Mouse (Mus musculus) layer of hippocampus, postnatal 10 days (tissue): ENCODE measurements around the gene Zfyve27. TPM values are rescaled to one million over a fixed set of nuclear protein-coding genes. Genes with fewer than 3 reads are reported as not detected.

Experiments used
- DNase-seq, 2 experiments: peaks; one replicate each; pipeline ENCODE4 v3.0.0; 2021; ENCODE audit warnings: low spot score in 2 of 2
- total RNA-seq, 2 experiments: library from RNA; stranded (reverse); gene quantifications; 2 replicates each; pipeline ENCODE4 v1.2.3; 2021

The Zfyve27 gene
- total RNA-seq, 2 experiments from 2014 or later: 86.9 to 124 TPM

GRCm38 (mm10) chr19:42141998-42142397, 21.8 kb upstream of the Zfyve27 start:
- no peak for DNase-seq

- no peak for DNase-seq
These were observed 21.0 kb upstream of the Zfyve27 start for GRCm38 (mm10) chr19:42142757-42143156.

GRCm38 (mm10) chr19:42144067-42144466, 19.7 kb upstream of the Zfyve27 start:
- DNase-seq: no peak

GRCm38 (mm10) chr19:42144541-42145167, 19.1 kb upstream of the Zfyve27 start:
- DNase-seq: peak; percentile 88 to 91

GRCm38 (mm10) chr19:42145210-42145609, 18.5 kb upstream of the Zfyve27 start:
- DNase-seq: no peak

GRCm38 (mm10) chr19:42145731-42146130, 18.0 kb upstream of the Zfyve27 start:
- DNase-seq: no peak

- DNase-seq: no peak
These were observed 17.3 kb upstream of the Zfyve27 start for GRCm38 (mm10) chr19:42146276-42147010.

- DNase-seq: peak; percentile 55 to 56
These were observed 16.5 kb upstream of the Zfyve27 start, which contains the start of gene Marveld1 for GRCm38 (mm10) chr19:42147170-42147768. Gene Marveld1, plus strand, starts transcription at chr19:42147400.

- DNase-seq: peak; percentile 62 to 66
These were observed 15.8 kb upstream of the Zfyve27 start for GRCm38 (mm10) chr19:42147769-42148568.

- no peak for DNase-seq
These were observed 15.2 kb upstream of the Zfyve27 start for GRCm38 (mm10) chr19:42148569-42148860.

GRCm38 (mm10) chr19:42151990-42152389, 11.8 kb upstream of the Zfyve27 start:
- DNase-seq: peak; percentile 89 to 91

- no peak for DNase-seq
These were observed 6.1 kb upstream of the Zfyve27 start for GRCm38 (mm10) chr19:42157493-42158237.

- no peak for DNase-seq
These were observed 5.3 kb upstream of the Zfyve27 start for GRCm38 (mm10) chr19:42158246-42159017.

GRCm38 (mm10) chr19:42164188-42164587, 437 bp downstream of the Zfyve27 start:
- no peak for DNase-seq

GRCm38 (mm10) chr19:42166130-42166529, 2.4 kb downstream of the Zfyve27 start:
- peak; percentile 92 to 93 for DNase-seq

- DNase-seq: no peak
These were observed 3.0 kb downstream of the Zfyve27 start for GRCm38 (mm10) chr19:42166766-42167165.

GRCm38 (mm10) chr19:42167489-42167888, 3.7 kb downstream of the Zfyve27 start:
- no peak for DNase-seq

GRCm38 (mm10) chr19:42169322-42169975, 5.7 kb downstream of the Zfyve27 start:
- DNase-seq: no peak
